Mouse (Mus musculus) c-Kit-positive CD71-positive TER-119-positive erythroid progenitor cells, embryonic 14.5 days (primary cell): ENCODE results near the gene Srp54a.
"Not testable (repeated sequence)": the region's sequence is repeated elsewhere in the genome, so short reads cannot be mapped to it uniquely, and the experiment has no call there.

Experiments used
- DNase-seq: peaks from one replicate; pipeline ENCODE4 v3.0.0-alpha.2; 2013; ENCODE audit warnings: low spot score

Gene Srp54a

GRCm38 (mm10) chr12:55124731-55125130 is 44.7 kb downstream of the Srp54a start:
- DNase-seq, result not testable (repeated sequence)

GRCm38 (mm10) chr12:55135540-55135939 is 55.5 kb downstream of the Srp54a start:
- not testable (repeated sequence) for DNase-seq

- not testable (repeated sequence) for DNase-seq
Measured at GRCm38 (mm10) chr12:55137859-55138258, 57.8 kb downstream of the Srp54a start.

- not testable (repeated sequence) for DNase-seq
Measured at GRCm38 (mm10) chr12:55154559-55155448, 74.7 kb downstream of the Srp54a start, which contains the start of gene Srp54b. Gene Srp54b, plus strand, starts transcription at chr12:55155104.

GRCm38 (mm10) chr12:55155449-55155783 is 75.4 kb downstream of the Srp54a start:
- not testable (repeated sequence) for DNase-seq
